Mouse (Mus musculus) midbrain, embryonic 14.5 days (tissue): ENCODE data around the gene Cd302. TPM values are rescaled to one million over a fixed set of nuclear protein-coding genes. Genes with fewer than 3 reads are reported as not detected.

Experiments
- ATAC-seq: fragments of 200-750 bp; cut with Nextera tagmentation; 2 replicates; pipeline ENCODE4 v1.8.0; 2017; ENCODE audit warnings: moderate number of reproducible peaks, moderate library complexity; ENCODE audit not compliant: low FRiP score, low TSS enrichment
- DNase-seq: peaks from one replicate; pipeline ENCODE4 v3.0.0-alpha.2; 2015
- H3K27ac ChIP-seq: fragments of 300-500 bp; sonication (generic); replicated peaks from 2 replicates; pipeline ENCODE4 v1.5.1; 2014; ENCODE audit warnings: mild to moderate bottlenecking, low read depth, low read length, moderate library complexity
- H3K27me3 ChIP-seq: fragments of 300-500 bp; sonication (generic); 2 replicates; pipeline ENCODE4 v1.6.1; 2014; ENCODE audit warnings: low read length, control low read depth, mixed read lengths; ENCODE audit not compliant: control insufficient read depth, insufficient read depth
- H3K36me3 ChIP-seq: fragments of 300-500 bp; sonication (generic); 2 replicates; pipeline ENCODE4 v1.6.1; 2014; ENCODE audit warnings: low read length, control low read depth; ENCODE audit not compliant: control insufficient read depth, insufficient read depth
- H3K4me1 ChIP-seq: fragments of 300-500 bp; sonication (generic); 2 replicates; pipeline ENCODE4 v1.6.1; 2014; ENCODE audit warnings: mild to moderate bottlenecking, antibody characterized with exemption, low read length, control low read depth; ENCODE audit not compliant: control insufficient read depth, insufficient read depth
- H3K4me2 ChIP-seq: fragments of 300-500 bp; sonication (generic); 2 replicates; pipeline ENCODE4 v1.6.1; 2014; ENCODE audit warnings: mild to moderate bottlenecking, low read length, moderate library complexity
- H3K4me3 ChIP-seq: fragments of 300-500 bp; sonication (generic); replicated peaks from 2 replicates; pipeline ENCODE4 v1.5.1; 2014; ENCODE audit warnings: low read depth, low read length
- H3K9ac ChIP-seq: fragments of 300-500 bp; sonication (generic); replicated peaks from 2 replicates; pipeline ENCODE4 v1.6.1; 2014; ENCODE audit warnings: mild to moderate bottlenecking, low read length, moderate library complexity
- H3K9me3 ChIP-seq: fragments of 300-500 bp; sonication (generic); 2 replicates; pipeline ENCODE4 v1.6.1; 2016; ENCODE audit warnings: low read length, control low read depth, mixed read lengths; ENCODE audit not compliant: control insufficient read depth
- WGBS: fragments of 180-500 bp; shearing (Covaris S2); extraction: QIAGEN DNeasy Blood & Tissue Kit; methylation state at CpG from one replicate; pipeline ENCODE4 v1.1.7; 2014; 5-methylcytosine and 5-hydroxymethylcytosine counted together
- polyA plus RNA-seq: library from polyadenylated mRNA; unstranded; fragments of >200 nt; fragmentation: Nextera tagmentation; extraction: Ambion mirVana; gene quantifications from 2 replicates; pipeline ENCODE4 v1.2.1, GENCODE M21; 2014

The Cd302 gene
- polyA plus RNA-seq, 1 experiment from 2014 or later = 14.6 TPM

DNA sequence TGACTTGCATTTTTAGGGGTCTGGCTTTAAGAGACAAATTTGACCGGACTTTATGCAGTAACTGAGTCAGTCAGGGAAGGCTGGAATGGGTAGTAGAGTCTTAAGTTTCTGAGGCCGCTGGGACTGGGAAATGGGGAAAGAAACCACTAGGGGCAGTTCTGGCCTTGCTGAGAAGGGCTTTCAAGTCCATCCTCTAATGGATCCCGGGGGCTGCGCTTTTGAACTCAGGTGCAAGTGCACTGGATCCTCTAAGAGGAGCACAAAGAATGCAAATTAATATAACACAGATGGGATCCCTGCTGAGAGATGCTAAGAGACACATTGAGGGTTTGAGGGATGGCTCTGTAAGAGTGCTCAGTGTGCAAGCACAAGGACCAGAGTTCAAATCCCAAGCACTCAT is 7.1 kb upstream of the Cd302 start:
- ATAC-seq = no peak
- 82% methylated on average over 4 of the region's 4 CpGs for WGBS

DNA sequence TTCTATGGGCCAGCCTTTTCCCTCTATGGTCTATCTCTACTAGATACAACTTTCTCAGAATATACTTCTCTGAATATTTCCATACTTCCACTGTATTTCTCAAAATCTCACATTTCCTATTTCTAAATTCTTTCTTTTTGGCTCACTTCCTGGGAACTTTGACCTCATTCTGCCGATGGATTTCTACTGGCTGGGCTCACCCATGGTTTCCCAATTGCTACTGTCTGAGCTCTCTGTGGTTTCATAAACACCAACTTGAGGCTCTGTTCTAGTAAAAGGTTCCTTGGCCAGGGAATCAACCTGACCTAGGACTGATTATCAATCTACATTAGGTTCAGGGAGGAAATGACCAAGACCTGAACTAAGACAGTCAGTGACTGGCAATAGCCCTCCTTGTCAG is 5.2 kb upstream of the Cd302 start:
- Histone ChIP-seq H3K9ac (no peak overlapping the region), H3K4me1 (no peaks in the 10 kb centered on the region), H3K27me3 (peaks cover 10% of the 10 kb centered on the region; the same call in 1 of the 2 replicates), H3K27ac (no peak overlapping the region), H3K9me3 (no peaks in the 10 kb centered on the region), H3K4me2 (no peak overlapping the region), H3K36me3 (no peaks in the 10 kb centered on the region), H3K4me3 (no peak overlapping the region)
- ATAC-seq (no peak), DNase-seq (no peak)
- 86% methylated on average over 1 of the region's 1 CpGs for WGBS

More for the DNA sequence above, 7.1 kb upstream of the Cd302 start:
- H3K9me3 ChIP-seq = no peaks in the 10 kb centered on the region
- no peak overlapping the region for H3K4me3 ChIP-seq
- H3K4me2 ChIP-seq = no peak overlapping the region
- no peak overlapping the region for H3K27ac ChIP-seq
- H3K27me3 ChIP-seq = no peaks in the 10 kb centered on the region
- H3K9ac ChIP-seq = no peak overlapping the region
- H3K4me1 ChIP-seq = no peaks in the 10 kb centered on the region
- DNase-seq = no peak
- H3K36me3 ChIP-seq = no peaks in the 10 kb centered on the region

DNA sequence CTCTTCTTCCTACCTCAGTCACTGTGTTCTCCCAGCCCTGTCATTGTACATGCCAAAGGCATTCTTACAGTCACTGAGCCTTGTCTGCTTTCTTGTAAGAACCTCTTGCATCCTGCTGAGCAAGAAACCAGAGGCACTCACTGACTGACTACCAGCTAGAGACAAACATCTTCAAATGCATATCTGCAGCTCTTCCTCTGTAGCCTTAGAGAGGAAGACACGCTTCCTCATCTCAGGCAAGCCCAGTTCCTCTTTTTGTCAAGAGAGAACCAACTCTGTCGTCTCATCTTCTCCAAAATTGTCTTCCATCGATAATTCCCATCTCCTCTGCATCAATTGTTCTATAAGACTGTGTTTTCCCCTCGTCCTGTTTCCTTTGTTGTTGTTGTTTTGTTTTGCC is 4.3 kb upstream of the Cd302 start:
- peaks cover 6% of the 10 kb centered on the region for H3K4me1 ChIP-seq
- DNase-seq = no peak
- no peak overlapping the region for H3K4me2 ChIP-seq

DNA sequence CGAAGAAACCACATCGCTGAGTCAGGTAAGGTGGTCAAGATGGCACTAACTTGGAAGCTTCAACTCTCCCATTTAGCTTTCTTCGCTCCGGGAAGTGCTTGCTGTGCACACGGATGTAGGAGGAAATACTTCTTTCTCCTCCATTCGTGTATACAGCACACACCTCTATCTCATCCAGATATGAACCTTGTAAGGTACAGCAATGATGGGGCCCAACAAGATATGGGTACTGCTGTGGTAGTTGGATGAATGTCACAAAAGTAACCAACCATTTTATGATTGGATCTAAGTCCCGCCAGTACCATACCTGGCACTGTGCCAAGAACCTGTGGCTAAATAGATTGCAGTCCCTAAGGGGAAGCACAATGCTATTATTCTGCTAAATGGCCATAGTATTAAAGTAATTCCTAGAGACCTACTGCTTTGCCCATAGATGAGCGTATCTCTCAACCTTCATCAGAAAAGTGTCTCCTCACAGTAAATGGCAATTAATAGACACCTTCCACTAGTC is 874 bp upstream of the Cd302 start:
- WGBS = 90% methylated on average over 8 of the region's 8 CpGs
- peak; percentile 16 for DNase-seq
- Histone ChIP-seq H3K4me2 (no peak overlapping the region), H3K27ac (no peak overlapping the region), H3K9ac (no peak overlapping the region), H3K4me3 (no peak overlapping the region), H3K4me1 (peaks cover 13% of the 10 kb centered on the region), H3K27me3 (peaks cover 17% of the 10 kb centered on the region), H3K36me3 (no peaks in the 10 kb centered on the region), H3K9me3 (no peaks in the 10 kb centered on the region)
- no peak for ATAC-seq

More for the DNA sequence above, 4.3 kb upstream of the Cd302 start:
- no peak for ATAC-seq
- 82% methylated on average over 4 of the region's 4 CpGs for WGBS
- peaks cover 14% of the 10 kb centered on the region for H3K27me3 ChIP-seq
- no peaks in the 10 kb centered on the region for H3K9me3 ChIP-seq
- H3K4me3 ChIP-seq = no peak overlapping the region
- H3K36me3 ChIP-seq = no peaks in the 10 kb centered on the region
- no peak overlapping the region for H3K9ac ChIP-seq
- no peak overlapping the region for H3K27ac ChIP-seq

DNA sequence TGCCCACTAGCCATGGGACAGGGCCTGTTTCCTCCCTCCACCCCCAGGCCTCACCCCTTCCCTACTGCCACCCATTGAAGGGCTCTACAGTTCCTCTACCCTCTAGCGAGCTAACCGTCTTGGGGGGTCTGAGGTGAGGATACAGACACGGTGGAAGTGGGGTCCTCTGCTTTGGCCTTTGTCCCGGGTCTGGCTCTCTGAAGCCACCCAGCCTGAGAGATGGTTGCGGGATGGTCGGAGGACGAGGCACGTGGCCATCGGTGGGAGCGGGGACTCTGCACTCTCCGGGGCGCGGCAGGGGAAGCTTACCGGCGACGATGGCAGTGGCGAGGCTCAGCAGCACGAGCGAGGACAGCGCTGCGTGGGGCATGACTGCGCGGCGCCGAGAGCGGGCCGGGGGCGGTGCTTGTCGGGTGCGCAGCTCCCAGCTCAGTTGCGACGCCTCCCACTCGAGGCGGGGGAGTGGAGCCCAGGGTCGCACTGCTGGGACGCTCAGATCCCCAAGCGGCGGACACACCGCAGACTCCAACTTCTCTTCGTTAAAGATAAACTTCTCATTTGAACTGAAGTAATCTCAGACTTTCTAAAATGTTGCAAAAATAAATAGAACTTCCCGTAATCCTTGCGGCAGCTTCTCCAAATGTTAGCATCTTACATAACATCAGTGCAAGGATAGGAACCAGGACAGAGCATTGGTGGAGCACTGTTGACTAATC is 379 bp downstream of the Cd302 start:
- Histone ChIP-seq H3K9ac (peak overlapping the region; percentile 61), H3K9me3 (no peaks in the 10 kb centered on the region), H3K27me3 (peaks cover 17% of the 10 kb centered on the region), H3K4me3 (peak overlapping the region; percentile 43), H3K4me2 (peak overlapping the region; percentile 91), H3K4me1 (peaks cover 13% of the 10 kb centered on the region), H3K36me3 (no peaks in the 10 kb centered on the region), H3K27ac (no peak overlapping the region)
- ATAC-seq (peak; percentile 64), DNase-seq (peak; percentile 75)
- WGBS = under 1% methylated on average over 42 of the region's 42 CpGs

DNA sequence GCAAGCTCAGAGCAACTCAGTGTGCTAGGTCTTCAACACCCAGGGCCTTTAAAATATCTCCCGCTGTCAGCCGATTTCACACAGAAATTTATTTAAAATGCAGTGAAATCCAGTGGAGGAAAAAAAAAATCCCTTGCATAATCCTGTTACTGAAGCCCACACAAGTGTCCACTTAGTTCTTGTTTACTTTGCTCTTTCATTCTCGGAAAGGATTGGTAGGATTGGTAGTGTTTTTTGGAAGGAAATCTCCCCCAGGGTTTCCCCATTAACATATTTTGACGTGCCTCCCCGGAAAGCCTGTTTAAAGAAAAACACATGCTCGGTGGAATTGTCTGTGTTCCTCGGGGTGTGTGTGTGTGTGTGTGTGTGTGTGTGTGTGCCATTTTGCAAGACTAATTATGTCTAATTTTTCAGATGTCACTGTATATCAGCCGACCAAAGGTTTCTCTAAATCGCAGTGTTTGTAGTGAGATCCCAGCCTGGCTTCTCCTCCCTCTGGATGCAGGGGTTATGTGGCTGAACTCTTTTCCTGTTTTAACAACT is 1.0 kb downstream of the Cd302 start:
- peak; percentile 46 for DNase-seq
- no peaks in the 10 kb centered on the region for H3K9me3 ChIP-seq
- H3K4me1 ChIP-seq = peaks cover 13% of the 10 kb centered on the region
- peaks cover 17% of the 10 kb centered on the region for H3K27me3 ChIP-seq
- ATAC-seq = no peak
- WGBS = 5% methylated on average over 9 of the region's 9 CpGs
- no peak overlapping the region for H3K27ac ChIP-seq
- peak overlapping the region; percentile 91 for H3K4me2 ChIP-seq
- H3K4me3 ChIP-seq = peak overlapping the region; percentile 43
- H3K9ac ChIP-seq = peak overlapping the region; percentile 61; the same call in 1 of the 2 replicates
- no peaks in the 10 kb centered on the region for H3K36me3 ChIP-seq

DNA sequence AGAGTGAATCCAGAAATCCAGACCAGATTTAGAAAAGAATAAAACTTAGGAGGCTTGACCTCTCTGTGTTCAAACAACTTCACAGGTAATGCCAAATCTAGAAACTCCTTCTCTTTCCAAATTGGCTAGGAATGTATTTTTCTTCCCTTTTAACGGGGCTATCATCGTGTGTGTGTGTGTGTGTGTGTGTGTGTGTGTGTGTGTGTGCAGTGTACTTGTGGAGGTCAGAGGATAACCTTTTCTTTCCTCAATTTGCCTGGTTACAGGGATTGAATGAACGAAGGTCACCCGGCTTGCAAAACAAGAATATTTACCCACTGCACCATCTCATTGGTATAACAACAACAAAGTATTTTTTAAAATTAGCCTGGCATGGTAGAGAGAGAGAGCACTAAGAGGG is 1.7 kb downstream of the Cd302 start:
- Histone ChIP-seq H3K4me3 (no peak overlapping the region), H3K27ac (no peak overlapping the region), H3K36me3 (no peaks in the 10 kb centered on the region), H3K9ac (no peak overlapping the region), H3K4me2 (no peak overlapping the region), H3K9me3 (no peaks in the 10 kb centered on the region), H3K4me1 (peaks cover 13% of the 10 kb centered on the region), H3K27me3 (peaks cover 17% of the 10 kb centered on the region)
- ATAC-seq (no peak), DNase-seq (no peak)
- WGBS = 84% methylated on average over 4 of the region's 4 CpGs

DNA sequence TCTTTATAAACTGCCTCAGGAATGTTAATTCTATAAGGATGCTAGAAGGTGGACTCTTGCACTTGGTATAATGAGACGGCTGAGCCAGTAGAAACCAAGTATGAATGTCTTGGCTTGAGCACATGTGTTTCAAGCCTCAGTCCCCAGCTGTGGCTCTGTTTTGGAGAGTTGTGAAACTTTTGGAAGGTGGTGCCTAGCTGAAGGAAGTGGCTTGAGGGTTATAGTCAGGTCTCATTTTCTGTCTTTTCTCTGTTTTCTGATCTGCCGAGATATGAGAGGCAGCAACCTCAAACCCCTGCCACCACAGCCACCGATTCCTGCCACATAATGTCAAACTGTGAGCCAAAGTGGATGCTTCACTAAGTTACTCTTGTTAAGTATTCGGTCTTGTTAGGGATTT is 5.7 kb downstream of the Cd302 start:
- Histone ChIP-seq H3K27ac (no peak overlapping the region), H3K9me3 (no peaks in the 10 kb centered on the region), H3K36me3 (no peaks in the 10 kb centered on the region), H3K27me3 (0 out of 2 replicates have a peak, but pooled peaks cover 3% of the 10 kb centered on the region), H3K4me2 (no peak overlapping the region), H3K4me1 (peaks cover 7% of the 10 kb centered on the region), H3K9ac (no peak overlapping the region), H3K4me3 (no peak overlapping the region)
- DNase-seq (no peak), ATAC-seq (no peak)
- 97% methylated on average over 4 of the region's 4 CpGs for WGBS
